Comparison of ENCODE assay signal across 25 mouse cellular contexts in the genomic region with DNA sequence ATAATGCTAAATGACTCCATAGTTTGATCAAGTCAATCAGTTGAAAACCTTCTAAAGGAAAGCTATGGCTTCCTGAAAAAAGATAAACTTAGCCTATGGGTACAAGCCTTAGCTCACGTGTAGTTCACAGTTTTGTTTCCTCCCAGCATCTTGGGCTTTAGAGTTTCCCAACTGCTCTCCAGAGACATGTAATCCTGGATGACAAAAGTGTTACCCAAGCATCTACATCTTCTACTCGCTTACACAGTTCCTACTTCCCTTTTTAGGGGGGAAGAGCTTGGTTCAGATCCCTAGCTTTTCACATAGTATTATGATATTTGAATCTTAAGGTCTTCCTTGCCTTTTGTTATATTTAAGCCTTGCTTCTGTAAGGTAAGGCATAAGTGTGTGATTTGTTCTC.
A peak's percentile ranks its signal among the peaks of the same experiment; 100 is the strongest.
DNase-seq lines count a peak whose midpoint lies in the region; ATAC-seq and TF ChIP-seq lines count a peak whose summit lies in the region.
"Had no signal": no experiment of that assay in that cellular context is flagged by ENCODE, and none has a peak within 500 bp of the region (broad histone marks: within the 10 kb centered on the region; RNA-seq: fewer than 3 reads in every experiment).

No protein-coding gene starts in this region.

- no peaks in the 10 kb centered on the region for H3K79me2 ChIP-seq in MEL (ENCODE audit: control insufficient read depth, insufficient read depth, low read length, poor library complexity)

- peak; percentile 58 for ATAC-seq in liver, postnatal 0 days
- ATAC-seq in megakaryocyte, adult 5-6 weeks (ENCODE audit: poor library complexity, severe bottlenecking), result peak; percentile 67
- ATAC-seq: CD4-positive, CD25-positive, alpha-beta regulatory T cell, adult 4 months; forebrain, embryonic 13.5 days; forebrain, embryonic 15.5 days; forebrain, postnatal 0 days had no signal

- no peaks in the 10 kb centered on the region for H3K27me3 ChIP-seq in liver, postnatal 0 days (ENCODE audit: insufficient read depth, low read length)
- H3K27me3 ChIP-seq in MEL (ENCODE audit: control insufficient read depth in 1 of 2, insufficient read depth in 2 of 2, low read length in 2 of 2), result no peaks in the 10 kb centered on the region
- H3K27me3 ChIP-seq: CH12.LX; embryonic facial prominence, embryonic 12.5 days; forebrain, embryonic 13.5 days; forebrain, embryonic 15.5 days had no signal

- 55% methylated on average over 2 of the region's 2 CpGs for WGBS in liver, postnatal 0 days (ENCODE audit: insufficient replicate concordance)

- H3K4me1 ChIP-seq in liver, postnatal 0 days (ENCODE audit: insufficient read depth), result no peaks in the 10 kb centered on the region
- H3K4me1 ChIP-seq in MEL (ENCODE audit: control insufficient read depth in 1 of 2, insufficient read depth in 2 of 2, low read length in 2 of 2), result no peaks in the 10 kb centered on the region
- H3K4me1 ChIP-seq: embryonic facial prominence, embryonic 10.5 days; embryonic facial prominence, embryonic 12.5 days; forebrain, embryonic 13.5 days; forebrain, embryonic 15.5 days had no signal

- DNase-seq in liver, postnatal 0 days, result no peak
- DNase-seq in liver (no peak), MEL (ENCODE audit: low read depth, low spot score) (peak; percentile 6)
- no peak for DNase-seq in heart, adult 11 months
- DNase-seq in left cerebral cortex, postnatal 25 days (ENCODE audit: low spot score in 2 of 2), result no peak
- DNase-seq in embryo, embryonic 10.5 days (ENCODE audit: low spot score), result no peak
- DNase-seq: adrenal gland, adult 2 months; adrenal gland, postnatal 10 days; adrenal gland, postnatal 25 days; B cell, adult 2 months; cerebellum, adult 11 months; cerebellum, adult 18-20 months; cerebellum, adult 8-10 months; cerebellum, adult 9-11 months; cerebellum, postnatal 14 days; cerebellum, postnatal 36 days; forebrain, postnatal 0 days had no signal

- no peak overlapping the region for H3K4me3 ChIP-seq in liver, postnatal 0 days (ENCODE audit: low read depth, low read length)
- no peak overlapping the region for H3K4me3 ChIP-seq in MEL (ENCODE audit: control insufficient read depth in 1 of 2, insufficient read depth in 1 of 2, low read depth in 2 of 2, low read length in 2 of 2)
- H3K4me3 ChIP-seq: embryonic facial prominence, embryonic 10.5 days; embryonic facial prominence, embryonic 12.5 days; forebrain, embryonic 13.5 days; forebrain, embryonic 15.5 days had no signal

- TF ChIP-seq RAD21 in MEL (IDR thresholded peaks at IDR 0.05; ENCODE audit: low read depth, low read length), result no peak

- no peaks in the 10 kb centered on the region for H3K36me3 ChIP-seq in liver, postnatal 0 days (replicated peaks; ENCODE audit: insufficient read depth, low read length)
- H3K36me3 ChIP-seq in MEL (ENCODE audit: control insufficient read depth in 1 of 2, insufficient read depth in 2 of 2, low read length in 2 of 2), result no peaks in the 10 kb centered on the region
- H3K36me3 ChIP-seq: embryonic facial prominence, embryonic 10.5 days; embryonic facial prominence, embryonic 12.5 days; forebrain, embryonic 15.5 days; G1E had no signal

- H3K4me2 ChIP-seq in liver, postnatal 0 days (ENCODE audit: low read depth, low read length), result no peak overlapping the region
- H3K4me2 ChIP-seq: embryonic facial prominence, embryonic 12.5 days; forebrain, embryonic 13.5 days; forebrain, embryonic 15.5 days had no signal

- no peaks in the 10 kb centered on the region for H3K9me3 ChIP-seq in liver, postnatal 0 days (ENCODE audit: low read length)
- no peaks in the 10 kb centered on the region for H3K9me3 ChIP-seq in MEL (replicated peaks; ENCODE audit: insufficient read depth, low read length)
- H3K9me3 ChIP-seq: embryonic facial prominence, embryonic 10.5 days; embryonic facial prominence, embryonic 12.5 days; forebrain, embryonic 13.5 days; forebrain, embryonic 15.5 days had no signal

- no peak for TF ChIP-seq POLR2A in MEL (IDR thresholded peaks at IDR 0.05; ENCODE audit: control insufficient read depth in 1 of 2, insufficient read depth in 1 of 2, low read depth in 1 of 2, low read length in 2 of 2, poor library complexity in 1 of 2)

- intact Hi-C loops in left cerebral cortex, postnatal 25 days (cut with DNase I), result no loop called here

- TF ChIP-seq EP300 in liver, postnatal 0 days (IDR thresholded peaks at IDR 0.05; ENCODE audit: low read depth), result no peak
- no peak for TF ChIP-seq EP300 in MEL (IDR thresholded peaks at IDR 0.05; ENCODE audit: low read depth in 1 of 2, low read length in 2 of 2)

- no peak overlapping the region for H3K27ac ChIP-seq in liver, postnatal 0 days (ENCODE audit: low read depth)
- H3K27ac ChIP-seq in MEL (ENCODE audit: control insufficient read depth, low read depth, low read length), result no peak overlapping the region
- H3K27ac ChIP-seq: embryonic facial prominence, embryonic 10.5 days; embryonic facial prominence, embryonic 12.5 days; forebrain, embryonic 13.5 days; forebrain, embryonic 15.5 days had no signal

- TF ChIP-seq CTCF in liver, postnatal 0 days (IDR thresholded peaks at IDR 0.05; ENCODE audit: low read depth), result no peak
- no peak for TF ChIP-seq CTCF in MEL (IDR thresholded peaks at IDR 0.05 in 2 of 3, conservative IDR thresholded peaks at IDR 0.05 in 1 of 3; ENCODE audit: control insufficient read depth in 1 of 3, insufficient read depth in 1 of 3, low read depth in 2 of 3, low read length in 3 of 3, poor library complexity in 1 of 3, severe bottlenecking in 1 of 3)

- no peak overlapping the region for H3K9ac ChIP-seq in liver, postnatal 0 days (replicated peaks)
- H3K9ac ChIP-seq in MEL (ENCODE audit: control insufficient read depth, low read depth, low read length, poor library complexity, severe bottlenecking), result no peak overlapping the region
- H3K9ac ChIP-seq: embryonic facial prominence, embryonic 12.5 days; forebrain, embryonic 13.5 days; forebrain, embryonic 15.5 days; forebrain, postnatal 0 days had no signal

TF ChIP-seq in MEL, 35 proteins besides CTCF, POLR2A, EP300 and RAD21:
- TF ChIP-seq USF1 (IDR thresholded peaks at IDR 0.05; ENCODE audit: low read depth, low read length), result no peak
- TF ChIP-seq GABPA (IDR thresholded peaks at IDR 0.05; ENCODE audit: low read depth, low read length), result no peak
- no peak for TF ChIP-seq MAZ (IDR thresholded peaks at IDR 0.05; ENCODE audit: low read depth, low read length)
- no peak for TF ChIP-seq ZNF384 (IDR thresholded peaks at IDR 0.05; ENCODE audit: low read depth, low read length)
- TF ChIP-seq TCF12 (IDR thresholded peaks at IDR 0.05; ENCODE audit: low read depth, low read length), result no peak
- no peak for TF ChIP-seq E2F4 (IDR thresholded peaks at IDR 0.05; ENCODE audit: borderline replicate concordance, low read depth, low read length)
- TF ChIP-seq TBP (IDR thresholded peaks at IDR 0.05; ENCODE audit: low read depth, low read length), result no peak
- no peak for TF ChIP-seq MYC (IDR thresholded peaks at IDR 0.05; ENCODE audit: low read depth, low read length)
- TF ChIP-seq MAX (IDR thresholded peaks at IDR 0.05; ENCODE audit: low read length), result no peak
